Mouse (Mus musculus) forebrain, embryonic 10.5 days (tissue): ENCODE measurements around the gene Ptprf. TPM values are rescaled to one million over a fixed set of nuclear protein-coding genes. Genes with fewer than 3 reads are reported as not detected.

ENCODE experiments used
- DNase-seq: peaks from one replicate; pipeline ENCODE4 v3.0.0-alpha.2; 2017; ENCODE audit warnings: low spot score; ENCODE audit errors: extremely low spot score
- H3K27ac ChIP-seq: fragments of 300-500 bp; sonication (generic); 2 replicates; pipeline ENCODE4 v1.5.1; 2016; ENCODE audit warnings: mild to moderate bottlenecking
- H3K27me3 ChIP-seq: fragments of 300-500 bp; sonication (generic); 2 replicates; pipeline ENCODE4 v1.6.1; 2016; ENCODE audit warnings: mild to moderate bottlenecking; ENCODE audit not compliant: poor library complexity, severe bottlenecking
- H3K36me3 ChIP-seq: fragments of 300-500 bp; sonication (generic); replicated peaks from 2 replicates; pipeline ENCODE4 v1.6.1; 2016; ENCODE audit warnings: mild to moderate bottlenecking, moderate library complexity
- H3K4me1 ChIP-seq: fragments of 300-500 bp; sonication (generic); 2 replicates; pipeline ENCODE4 v1.6.1; 2016
- H3K4me3 ChIP-seq: fragments of 300-500 bp; sonication (generic); 2 replicates; pipeline ENCODE4 v1.5.1; 2016; ENCODE audit warnings: mild to moderate bottlenecking, moderate library complexity
- H3K9me3 ChIP-seq: fragments of 300-500 bp; sonication (generic); 2 replicates; pipeline ENCODE4 v1.6.1; 2016; ENCODE audit warnings: mild to moderate bottlenecking, moderate library complexity
- WGBS: fragments of 180-500 bp; shearing (Covaris S2); methylation state at CpG from one replicate; pipeline ENCODE4 v1.1.7; 2016; 5-methylcytosine and 5-hydroxymethylcytosine counted together
- microRNA-seq: library from miRNA; unstranded; fragments of <30 nt; microRNA quantifications from one replicate; pipeline ENCODE4, GENCODE M21; 2017
- polyA plus RNA-seq: library from polyadenylated mRNA; unstranded; fragments of >200 nt; fragmentation: Nextera tagmentation; extraction: Ambion mirVana; gene quantifications from 2 replicates; pipeline ENCODE4 v1.2.1, GENCODE M21; 2016

The Ptprf gene
- polyA plus RNA-seq, 1 experiment from 2014 or later = 102 TPM

- no peaks in the 10 kb centered on the region for H3K27me3 ChIP-seq
- no peaks in the 10 kb centered on the region for H3K4me1 ChIP-seq
- H3K9me3 ChIP-seq = no peaks in the 10 kb centered on the region
- H3K4me3 ChIP-seq = no peak overlapping the region
- WGBS = 97% methylated on average over 12 of the region's 12 CpGs
- H3K27ac ChIP-seq = no peak overlapping the region
- peaks cover 99% of the 10 kb centered on the region for H3K36me3 ChIP-seq
- no peak for DNase-seq
Measured at GRCm38 (mm10) chr4:118162123-118162522, 129.1 kb downstream of the Ptprf start.

Small RNA genes within 50 kb of the gene (microRNA-seq; reads per million reads assigned to microRNA genes)
- gene Mir7226 = 3.9 reads per million, percentile 8 among the genes with 10 or more reads in this experiment

Other genes with a start within 250 kb of the Ptprf start
- gene St3gal3, start 156.5 kb downstream of the Ptprf start, polyA plus RNA-seq = 5.8 and 5.9 TPM in 2 replicates
- gene Kdm4a, start 111.4 kb downstream of the Ptprf start, polyA plus RNA-seq = 30.3 and 32.9 TPM in 2 replicates
- gene Szt2, start 117.9 kb upstream of the Ptprf start, polyA plus RNA-seq = 8.7 and 9.7 TPM in 2 replicates
- gene Med8, start 117.9 kb upstream of the Ptprf start, polyA plus RNA-seq = 171 and 178 TPM in 2 replicates
- 42.8 and 45.5 TPM in 2 replicates for gene Elovl1, start 136.7 kb upstream of the Ptprf start, polyA plus RNA-seq
- gene Cdc20, start 145.9 kb upstream of the Ptprf start, polyA plus RNA-seq = 446 and 451 TPM in 2 replicates
- gene Mpl, start 166.1 kb upstream of the Ptprf start, polyA plus RNA-seq = 0.79 and 2.0 TPM in 2 replicates
- gene Tie1, start 198.7 kb upstream of the Ptprf start, polyA plus RNA-seq = 12.8 and 13.6 TPM in 2 replicates
- 1.1 and 2.1 TPM in 2 replicates for gene 2610528J11Rik, start 235.6 kb upstream of the Ptprf start, polyA plus RNA-seq